Mouse (Mus musculus): Measurements from ENCODE around the gene Pip4k2a.

DNA sequence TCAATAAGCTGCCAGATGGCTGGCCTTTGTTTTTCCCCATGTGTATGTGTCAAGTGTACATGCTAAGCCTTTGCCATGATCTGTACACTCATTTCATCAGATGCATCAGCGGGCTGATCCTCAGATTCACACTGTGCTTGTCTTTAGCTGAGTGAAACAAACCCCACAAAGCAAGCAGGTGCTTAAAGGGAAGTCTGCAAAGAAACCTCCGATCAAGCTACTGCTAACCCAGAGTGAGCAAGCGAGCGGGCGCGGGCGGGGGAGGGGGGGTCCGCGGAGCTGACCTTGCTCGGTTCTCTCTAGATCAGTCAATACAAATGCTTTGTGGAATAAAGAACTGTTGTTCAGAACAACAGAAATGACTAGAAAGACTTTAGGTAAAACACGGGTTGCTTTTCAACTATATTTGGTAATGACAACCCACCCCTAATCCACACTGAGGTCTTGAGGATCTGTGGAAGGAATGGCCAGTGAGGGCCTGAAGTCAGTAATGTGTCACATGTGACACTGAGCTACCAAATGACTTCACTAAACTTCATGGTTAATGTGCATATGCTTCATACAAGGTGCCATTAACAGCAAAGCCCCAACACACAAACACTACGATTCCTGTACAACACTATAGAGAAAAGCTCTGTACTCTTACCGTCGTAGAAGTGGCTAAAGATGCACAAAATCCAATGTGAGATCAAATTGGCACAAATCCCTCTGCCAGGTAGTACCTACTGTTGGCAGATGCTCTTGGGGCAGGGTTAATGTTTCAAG is 81.1 kb downstream of the Pip4k2a start:
- TF ChIP-seq POLR2A (IDR thresholded peaks at IDR 0.05; ENCODE audit: insufficient read depth, low read depth, low read length) (no peak), CTCF (IDR thresholded peaks at IDR 0.05; ENCODE audit: insufficient read depth, low read depth, low read length) (no peak)
